Mouse (Mus musculus): ENCODE results near the gene Lpin3. TPM values are rescaled to one million over a fixed set of nuclear protein-coding genes. Genes with fewer than 3 reads are reported as not detected.

Lpin3 gene
- 0.90 and 1.6 TPM in 2 replicates for polyA plus RNA-seq (2016; fragmentation: Nextera tagmentation; extraction: Ambion mirVana)

DNA sequence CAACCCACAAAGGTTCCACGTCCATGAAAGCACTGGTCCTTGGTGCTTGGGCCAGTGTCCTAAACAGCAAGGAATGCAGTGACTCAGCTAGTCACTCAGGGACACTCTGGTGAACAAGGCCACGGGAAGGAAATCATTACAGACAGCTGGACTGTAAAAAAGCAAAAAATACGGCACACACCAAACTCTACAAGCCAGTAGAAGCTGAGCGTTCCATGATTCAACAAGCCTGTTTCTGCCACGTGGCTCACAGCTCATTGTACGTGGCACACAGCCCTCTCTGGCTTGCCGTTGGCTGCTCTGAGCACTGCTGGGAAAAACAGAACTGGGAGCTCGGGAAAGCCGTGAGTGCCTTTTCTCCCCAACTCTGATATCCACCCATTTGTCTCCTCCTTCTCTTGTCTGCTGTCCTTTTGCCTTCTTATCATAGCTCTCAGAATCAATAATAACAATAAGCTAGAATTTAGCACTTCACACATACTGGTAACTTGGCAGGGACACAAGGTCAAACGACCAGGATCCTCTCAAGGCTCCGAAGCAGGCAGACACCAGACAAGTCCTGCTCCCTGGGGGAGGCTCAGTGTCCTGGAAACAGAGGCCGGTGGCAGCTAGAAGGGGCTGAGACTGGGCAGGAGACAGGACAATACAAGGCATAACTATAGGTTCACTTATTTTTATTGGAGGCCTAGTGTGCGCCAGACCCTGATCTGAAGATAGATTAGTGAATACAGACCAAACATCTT, at the start of gene Lpin3:
Gene Lpin3 (plus strand): TSS at position 218 of the 743 bp plus-strand sequence.
- Histone ChIP-seq H3K4me1 (peaks cover 4% of the 10 kb centered on the region; the same call in 1 of the 2 replicates), H3K36me3 (no peaks in the 10 kb centered on the region), H3K4me3 (no peak within 1 kb of the TSS), H3K9me3 (replicated peaks) (no peaks in the 10 kb centered on the region), H3K27ac (no peak within 1 kb of the TSS), H3K27me3 (ENCODE audit: low read depth, poor library complexity, severe bottlenecking) (no peaks in the 10 kb centered on the region)
- no peak for DNase-seq (ENCODE audit: low spot score)
- WGBS = 78% methylated on average over 13 of the region's 13 CpGs

DNA sequence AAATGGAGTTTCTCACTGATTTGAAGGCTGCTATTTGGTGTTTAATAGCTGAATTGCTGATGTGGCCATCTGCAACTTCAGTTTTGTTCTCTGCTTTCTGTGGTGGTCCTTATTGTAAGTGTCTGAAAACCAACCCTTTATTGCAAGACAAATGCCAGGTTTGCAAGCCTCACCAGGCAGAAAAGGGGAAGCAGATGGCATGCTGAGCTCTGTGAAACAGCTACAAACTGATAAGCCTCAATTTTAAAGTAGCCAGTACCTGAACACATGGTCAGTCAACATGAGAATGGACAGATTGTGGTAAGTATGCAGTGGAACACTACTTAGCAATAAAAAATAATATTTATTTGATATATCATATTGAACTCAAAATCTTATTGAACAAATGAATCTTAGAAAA, 39.6 kb upstream of the Lpin3 start:
- H3K4me3 ChIP-seq = no peak overlapping the region
- no peaks in the 10 kb centered on the region for H3K4me1 ChIP-seq
- H3K27me3 ChIP-seq (ENCODE audit: low read depth, poor library complexity, severe bottlenecking) = no peaks in the 10 kb centered on the region
- no peak overlapping the region for H3K27ac ChIP-seq
- no peak for DNase-seq (ENCODE audit: low spot score)
- H3K36me3 ChIP-seq = no peaks in the 10 kb centered on the region
- H3K9me3 ChIP-seq (replicated peaks) = no peaks in the 10 kb centered on the region

GRCm38 (mm10) chr2:160847664-160848063, 32.8 kb upstream of the Lpin3 start:
- Histone ChIP-seq H3K4me1 (no peaks in the 10 kb centered on the region), H3K27me3 (ENCODE audit: low read depth, poor library complexity, severe bottlenecking) (no peaks in the 10 kb centered on the region), H3K36me3 (no peaks in the 10 kb centered on the region), H3K9me3 (replicated peaks) (no peaks in the 10 kb centered on the region), H3K27ac (no peak overlapping the region), H3K4me3 (no peak overlapping the region)
- DNase-seq (ENCODE audit: low spot score) = no peak
- 82% methylated on average over 1 of the region's 1 CpGs for WGBS

DNA sequence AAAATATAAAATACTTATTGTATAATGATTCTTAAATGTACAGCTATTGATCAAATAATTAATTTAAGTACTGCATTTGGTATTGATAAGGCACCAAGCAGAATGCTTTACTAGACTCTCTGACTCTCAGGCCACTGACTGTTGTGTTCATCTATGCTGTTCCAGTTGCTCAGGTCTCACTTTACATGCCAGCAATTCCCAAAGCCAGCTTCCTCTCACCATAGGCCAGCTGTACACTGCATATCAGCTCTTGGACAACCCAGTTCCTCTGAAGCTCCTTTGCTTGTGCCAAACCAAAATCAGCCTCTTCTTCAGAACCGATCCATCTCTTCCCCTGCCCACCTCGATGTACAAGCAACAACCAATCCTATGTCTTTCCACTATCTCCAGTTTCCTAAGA, 32.3 kb upstream of the Lpin3 start:
- H3K27me3 ChIP-seq (ENCODE audit: low read depth, poor library complexity, severe bottlenecking) = no peaks in the 10 kb centered on the region
- H3K9me3 ChIP-seq (replicated peaks) = no peaks in the 10 kb centered on the region
- no peak for DNase-seq (ENCODE audit: low spot score)
- 92% methylated on average over 2 of the region's 2 CpGs for WGBS
- H3K27ac ChIP-seq = no peak overlapping the region
- no peak overlapping the region for H3K4me3 ChIP-seq
- no peaks in the 10 kb centered on the region for H3K4me1 ChIP-seq
- no peaks in the 10 kb centered on the region for H3K36me3 ChIP-seq

- no peak overlapping the region for H3K27ac ChIP-seq
- H3K9me3 ChIP-seq (replicated peaks) = no peaks in the 10 kb centered on the region
- no peak overlapping the region for H3K4me3 ChIP-seq
- H3K4me1 ChIP-seq = no peaks in the 10 kb centered on the region
- no peak for DNase-seq (ENCODE audit: low spot score)
- H3K36me3 ChIP-seq = no peaks in the 10 kb centered on the region
- H3K27me3 ChIP-seq (ENCODE audit: low read depth, poor library complexity, severe bottlenecking) = no peaks in the 10 kb centered on the region
- 88% methylated on average over 3 of the region's 3 CpGs for WGBS
These were observed 30.7 kb upstream of the Lpin3 start for GRCm38 (mm10) chr2:160849617-160850240.

DNA sequence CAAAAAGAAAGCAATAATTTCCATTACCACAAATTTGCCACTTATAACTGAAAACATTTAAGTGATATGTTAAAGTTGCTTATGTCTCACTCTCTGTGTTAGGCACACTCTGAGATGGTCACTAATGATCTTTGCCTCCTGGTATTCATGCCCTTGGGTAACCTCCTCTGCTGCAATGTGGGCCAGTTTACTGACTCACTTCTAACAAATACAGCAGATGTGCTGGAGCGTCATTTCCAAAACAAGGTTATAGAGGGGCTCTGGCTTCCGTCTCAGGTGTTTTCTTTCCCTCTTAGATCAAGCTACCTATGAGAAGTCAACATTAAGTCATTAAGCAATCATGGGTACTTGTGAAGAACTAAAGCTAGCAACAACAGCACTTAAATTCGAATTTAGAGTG, 30.1 kb upstream of the Lpin3 start:
- Histone ChIP-seq H3K27ac (no peak overlapping the region), H3K36me3 (no peaks in the 10 kb centered on the region), H3K9me3 (replicated peaks) (no peaks in the 10 kb centered on the region), H3K4me3 (no peak overlapping the region), H3K4me1 (no peaks in the 10 kb centered on the region), H3K27me3 (ENCODE audit: low read depth, poor library complexity, severe bottlenecking) (no peaks in the 10 kb centered on the region)
- WGBS = 81% methylated on average over 3 of the region's 3 CpGs
- no peak for DNase-seq (ENCODE audit: low spot score)

- no peaks in the 10 kb centered on the region for H3K36me3 ChIP-seq
- DNase-seq (ENCODE audit: low spot score) = no peak
- H3K4me1 ChIP-seq = no peaks in the 10 kb centered on the region
- H3K4me3 ChIP-seq = no peak overlapping the region
- no peaks in the 10 kb centered on the region for H3K9me3 ChIP-seq (replicated peaks)
- no peaks in the 10 kb centered on the region for H3K27me3 ChIP-seq (ENCODE audit: low read depth, poor library complexity, severe bottlenecking)
- H3K27ac ChIP-seq = no peak overlapping the region
These were observed 25.8 kb upstream of the Lpin3 start for GRCm38 (mm10) chr2:160854687-160855086.

DNA sequence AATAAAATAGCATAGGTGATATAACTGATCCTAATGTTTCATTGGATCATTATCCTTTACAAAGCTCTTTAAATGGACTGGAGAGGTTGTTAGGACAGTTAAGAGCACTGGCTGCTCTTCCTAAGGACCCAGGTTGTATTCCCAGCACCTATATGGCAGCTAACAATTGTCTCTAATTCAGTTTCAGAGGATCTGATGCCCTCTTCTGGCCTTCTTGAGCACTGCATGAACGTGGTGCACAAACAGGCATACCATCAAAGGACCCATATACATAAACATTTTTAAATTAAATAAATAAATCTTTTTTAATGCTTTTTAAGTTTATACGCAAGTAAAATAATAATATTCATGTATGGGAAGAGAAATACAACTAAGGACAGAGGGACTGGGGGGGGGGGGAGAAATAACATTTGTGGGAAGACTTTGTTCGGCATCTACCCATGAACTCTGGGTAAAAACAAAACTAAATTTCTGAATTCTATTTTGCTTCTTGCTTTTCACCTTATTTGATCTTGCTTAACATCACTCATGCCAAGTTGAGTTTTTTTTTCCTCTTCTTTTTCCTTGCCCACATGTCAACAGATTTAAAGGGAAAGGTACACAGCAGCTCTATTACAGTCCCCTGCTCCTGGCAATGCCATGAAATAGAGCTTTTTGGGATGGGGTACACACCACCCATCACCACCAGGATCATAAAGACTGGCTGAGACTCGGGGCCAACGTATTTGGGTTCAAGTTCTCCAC, 23.9 kb upstream of the Lpin3 start:
- 77% methylated on average over 5 of the region's 5 CpGs for whole genome bisulfite sequencing
- H3K4me1 ChIP-seq = no peaks in the 10 kb centered on the region
- no peak for DNase-seq (ENCODE audit: low spot score)

GRCm38 (mm10) chr2:160860363-160860762, 20.1 kb upstream of the Lpin3 start:
- Histone ChIP-seq H3K27ac (no peak overlapping the region), H3K36me3 (no peaks in the 10 kb centered on the region), H3K9me3 (replicated peaks) (no peaks in the 10 kb centered on the region), H3K27me3 (ENCODE audit: low read depth, poor library complexity, severe bottlenecking) (no peaks in the 10 kb centered on the region), H3K4me3 (no peak overlapping the region), H3K4me1 (no peaks in the 10 kb centered on the region)
- WGBS = 89% methylated on average over 1 of the region's 1 CpGs
- DNase-seq (ENCODE audit: low spot score) = no peak

More for the DNA sequence above, 23.9 kb upstream of the Lpin3 start:
- Histone ChIP-seq H3K27me3 (ENCODE audit: low read depth, poor library complexity, severe bottlenecking) (no peaks in the 10 kb centered on the region), H3K9me3 (replicated peaks) (no peaks in the 10 kb centered on the region), H3K4me3 (no peak overlapping the region), H3K27ac (no peak overlapping the region), H3K36me3 (no peaks in the 10 kb centered on the region)

- Histone ChIP-seq H3K36me3 (no peaks in the 10 kb centered on the region), H3K4me3 (no peak overlapping the region), H3K27ac (no peak overlapping the region), H3K4me1 (no peaks in the 10 kb centered on the region), H3K27me3 (ENCODE audit: low read depth, poor library complexity, severe bottlenecking) (no peaks in the 10 kb centered on the region), H3K9me3 (replicated peaks) (no peaks in the 10 kb centered on the region)
- 94% methylated on average over 1 of the region's 1 CpGs for WGBS
- DNase-seq (ENCODE audit: low spot score) = no peak
These were observed 16.4 kb upstream of the Lpin3 start for GRCm38 (mm10) chr2:160864112-160864511.

DNA sequence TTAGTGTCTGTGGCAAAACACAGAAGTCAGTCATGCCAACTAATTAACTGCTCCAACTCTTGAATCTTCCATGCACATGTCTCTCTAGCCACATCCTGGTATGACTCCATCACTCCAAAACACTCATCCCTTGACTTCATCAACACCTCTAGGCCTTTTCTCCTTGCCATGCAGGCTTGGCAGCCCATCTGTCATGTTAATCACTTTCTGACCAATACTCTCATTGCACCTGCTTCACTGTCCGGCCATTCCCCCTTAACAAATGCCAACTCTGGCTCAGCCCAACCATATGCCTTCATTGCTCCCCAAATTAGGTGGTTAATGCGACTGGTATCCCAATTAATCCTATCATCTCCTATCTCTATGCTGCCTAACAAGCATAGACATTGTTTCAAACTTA, 15.2 kb upstream of the Lpin3 start:
- Histone ChIP-seq H3K27ac (no peak overlapping the region), H3K4me1 (no peaks in the 10 kb centered on the region), H3K4me3 (no peak overlapping the region), H3K36me3 (no peaks in the 10 kb centered on the region), H3K27me3 (ENCODE audit: low read depth, poor library complexity, severe bottlenecking) (no peaks in the 10 kb centered on the region), H3K9me3 (replicated peaks) (no peaks in the 10 kb centered on the region)
- no peak for DNase-seq (ENCODE audit: low spot score)
- WGBS = 76% methylated on average over 2 of the region's 2 CpGs

GRCm38 (mm10) chr2:160869446-160869845, 11.0 kb upstream of the Lpin3 start:
- no peak overlapping the region for H3K27ac ChIP-seq
- H3K36me3 ChIP-seq = no peaks in the 10 kb centered on the region
- 73% methylated on average over 3 of the region's 3 CpGs for WGBS
- H3K27me3 ChIP-seq (ENCODE audit: low read depth, poor library complexity, severe bottlenecking) = no peaks in the 10 kb centered on the region
- no peaks in the 10 kb centered on the region for H3K9me3 ChIP-seq (replicated peaks)
- peaks cover 12% of the 10 kb centered on the region for H3K4me1 ChIP-seq
- no peak overlapping the region for H3K4me3 ChIP-seq
- DNase-seq (ENCODE audit: low spot score) = no peak

DNA sequence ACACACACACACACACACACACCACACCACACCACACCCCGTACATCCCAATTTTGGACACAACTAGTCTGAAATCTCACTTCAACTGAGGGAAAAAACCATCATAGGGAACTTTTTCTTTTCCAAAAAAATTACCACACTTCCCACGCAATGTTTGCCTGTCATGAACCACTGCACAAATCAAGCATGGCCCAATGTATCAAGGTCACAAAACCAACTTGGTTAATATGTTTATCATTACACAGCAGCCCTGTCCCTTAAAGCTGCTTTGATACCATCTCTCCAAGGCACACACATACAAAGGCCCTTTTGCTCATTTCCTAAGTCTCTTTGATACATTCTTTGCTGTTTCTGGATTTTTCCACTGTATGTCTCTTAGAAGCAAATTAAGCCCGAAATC, 9.2 kb upstream of the Lpin3 start:
- 84% methylated on average over 3 of the region's 3 CpGs for WGBS
- no peak overlapping the region for H3K27ac ChIP-seq

More for the DNA sequence above, 9.2 kb upstream of the Lpin3 start:
- Histone ChIP-seq H3K36me3 (no peaks in the 10 kb centered on the region), H3K4me1 (peaks cover 12% of the 10 kb centered on the region), H3K9me3 (replicated peaks) (no peaks in the 10 kb centered on the region), H3K4me3 (no peak overlapping the region), H3K27me3 (ENCODE audit: low read depth, poor library complexity, severe bottlenecking) (no peaks in the 10 kb centered on the region)
- no peak for DNase-seq (ENCODE audit: low spot score)
